Mouse (Mus musculus): ENCODE data around the gene Xpo4. TPM values are rescaled to one million over a fixed set of nuclear protein-coding genes. Genes with fewer than 3 reads are reported as not detected.

Gene Xpo4
- total RNA-seq, 1 experiment = 42.2 TPM

GRCm38 (mm10) chr14:57684579-57684978 is 19.3 kb upstream of the Xpo4 start:
- Histone ChIP-seq H3K4me1 (ENCODE audit: control insufficient read depth in 2 of 2, insufficient read depth in 2 of 2, low read length in 2 of 2, poor library complexity in 1 of 2) (no peaks in the 10 kb centered on the region), H3K4me3 (ENCODE audit: insufficient read depth in 1 of 2, low read depth in 1 of 2, low read length in 2 of 2, poor library complexity in 1 of 2, severe bottlenecking in 1 of 2) (no peak overlapping the region), H3K27ac (ENCODE audit: insufficient read depth, low read depth, low read length, poor library complexity, severe bottlenecking) (no peak overlapping the region), H3K36me3 (ENCODE audit: control insufficient read depth, insufficient read depth, low read length, poor library complexity, severe bottlenecking) (no peaks in the 10 kb centered on the region), H3K9me3 (ENCODE audit: control insufficient read depth, insufficient read depth, low read depth, low read length) (no peaks in the 10 kb centered on the region), H3K9ac (ENCODE audit: insufficient read depth, low read depth, low read length, poor library complexity, severe bottlenecking) (no peak overlapping the region)
- no peak for DNase-seq (ENCODE audit: low read depth, low spot score)
- in situ Hi-C loops (cut with MboI; ENCODE audit: low sequenced_read_pairs in 2 of 2, unreplicated experiment in 2 of 2) = loop anchor here in 1 of 2 experiments (25.0 kb wide), 1 partner anchor 228 kb away; no protein-coding TSS in a partner anchor
- TF ChIP-seq HCFC1 (IDR thresholded peaks at IDR 0.05; ENCODE audit: borderline replicate concordance, insufficient read depth, low read length) (no peak), MAFK (IDR thresholded peaks at IDR 0.05; ENCODE audit: insufficient read depth, low read depth, low read length) (no peak), ZNF384 (IDR thresholded peaks at IDR 0.05; ENCODE audit: low read depth, low read length) (no peak), CHD2 (IDR thresholded peaks at IDR 0.05; ENCODE audit: low read depth, low read length) (no peak), ZC3H11A (IDR thresholded peaks at IDR 0.05; ENCODE audit: borderline replicate concordance, low read depth, low read length) (peak; percentile 56; the same call in 1 of the 2 replicates)

DNA sequence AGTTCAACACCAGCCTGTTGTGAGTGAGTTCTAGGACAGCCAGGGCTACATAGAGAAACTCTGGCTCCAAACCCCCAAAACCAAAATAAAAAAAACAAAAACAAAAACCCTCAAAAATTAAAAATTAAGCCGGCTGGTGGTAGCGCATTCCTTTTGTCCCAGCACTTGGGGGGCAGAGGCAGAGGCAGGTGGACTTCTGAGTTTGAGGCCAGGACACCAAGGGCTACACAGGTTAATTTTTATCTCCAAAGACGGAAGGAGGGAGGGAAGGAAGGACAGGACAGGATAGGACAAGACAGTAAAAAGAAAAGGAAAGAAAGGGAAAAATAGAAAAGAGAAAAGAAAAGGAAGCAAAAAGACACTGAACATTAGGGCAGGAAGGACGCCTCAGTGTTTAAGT is 17.5 kb upstream of the Xpo4 start:
- no peaks in the 10 kb centered on the region for H3K4me1 ChIP-seq (ENCODE audit: control insufficient read depth in 2 of 2, insufficient read depth in 2 of 2, low read length in 2 of 2, poor library complexity in 1 of 2)
- no peak overlapping the region for H3K4me3 ChIP-seq (ENCODE audit: insufficient read depth in 1 of 2, low read depth in 1 of 2, low read length in 2 of 2, poor library complexity in 1 of 2, severe bottlenecking in 1 of 2)
- no peak for DNase-seq (ENCODE audit: low read depth, low spot score)
- TF ChIP-seq ZNF384 (IDR thresholded peaks at IDR 0.05; ENCODE audit: low read depth, low read length) = no peak
- TF ChIP-seq ZC3H11A (IDR thresholded peaks at IDR 0.05; ENCODE audit: borderline replicate concordance, low read depth, low read length) = no peak
- no peak for TF ChIP-seq MAFK (IDR thresholded peaks at IDR 0.05; ENCODE audit: insufficient read depth, low read depth, low read length)
- no peak for TF ChIP-seq CHD2 (IDR thresholded peaks at IDR 0.05; ENCODE audit: low read depth, low read length)
- TF ChIP-seq HCFC1 (IDR thresholded peaks at IDR 0.05; ENCODE audit: borderline replicate concordance, insufficient read depth, low read length) = no peak
- H3K9ac ChIP-seq (ENCODE audit: insufficient read depth, low read depth, low read length, poor library complexity, severe bottlenecking) = no peak overlapping the region
- no peaks in the 10 kb centered on the region for H3K9me3 ChIP-seq (ENCODE audit: control insufficient read depth, insufficient read depth, low read depth, low read length)
- no peak overlapping the region for H3K27ac ChIP-seq (ENCODE audit: insufficient read depth, low read depth, low read length, poor library complexity, severe bottlenecking)
- in situ Hi-C loops (cut with MboI; ENCODE audit: low sequenced_read_pairs in 2 of 2, unreplicated experiment in 2 of 2) = loop anchor here in 1 of 2 experiments (25.0 kb wide), 1 partner anchor 230 kb away; no protein-coding TSS in a partner anchor
- no peaks in the 10 kb centered on the region for H3K36me3 ChIP-seq (ENCODE audit: control insufficient read depth, insufficient read depth, low read length, poor library complexity, severe bottlenecking)

GRCm38 (mm10) chr14:57679958-57680535 is 14.8 kb upstream of the Xpo4 start:
- Histone ChIP-seq H3K9me3 (ENCODE audit: control insufficient read depth, insufficient read depth, low read depth, low read length) (no peaks in the 10 kb centered on the region), H3K9ac (ENCODE audit: insufficient read depth, low read depth, low read length, poor library complexity, severe bottlenecking) (no peak overlapping the region), H3K4me1 (ENCODE audit: control insufficient read depth in 2 of 2, insufficient read depth in 2 of 2, low read length in 2 of 2, poor library complexity in 1 of 2) (peaks cover 0 to 2% of the 10 kb centered on the region in 2 experiments; a peak in 1 of 4 replicates), H3K27ac (ENCODE audit: insufficient read depth, low read depth, low read length, poor library complexity, severe bottlenecking) (no peak overlapping the region), H3K4me3 (ENCODE audit: insufficient read depth in 1 of 2, low read depth in 1 of 2, low read length in 2 of 2, poor library complexity in 1 of 2, severe bottlenecking in 1 of 2) (no peak overlapping the region), H3K36me3 (ENCODE audit: control insufficient read depth, insufficient read depth, low read length, poor library complexity, severe bottlenecking) (no peaks in the 10 kb centered on the region)
- TF ChIP-seq ZC3H11A (IDR thresholded peaks at IDR 0.05; ENCODE audit: borderline replicate concordance, low read depth, low read length) (peak; percentile 66), CHD2 (IDR thresholded peaks at IDR 0.05; ENCODE audit: low read depth, low read length) (no peak), ZNF384 (IDR thresholded peaks at IDR 0.05; ENCODE audit: low read depth, low read length) (peak; percentile 76; the same call in 1 of the 2 replicates)
- DNase-seq (ENCODE audit: low read depth, low spot score) = peak; percentile 88
- in situ Hi-C loops (cut with MboI; ENCODE audit: low sequenced_read_pairs in 2 of 2, unreplicated experiment in 2 of 2) = loop anchor here in 1 of 2 experiments (25.0 kb wide), 1 partner anchor 232 kb away; no protein-coding TSS in a partner anchor

DNA sequence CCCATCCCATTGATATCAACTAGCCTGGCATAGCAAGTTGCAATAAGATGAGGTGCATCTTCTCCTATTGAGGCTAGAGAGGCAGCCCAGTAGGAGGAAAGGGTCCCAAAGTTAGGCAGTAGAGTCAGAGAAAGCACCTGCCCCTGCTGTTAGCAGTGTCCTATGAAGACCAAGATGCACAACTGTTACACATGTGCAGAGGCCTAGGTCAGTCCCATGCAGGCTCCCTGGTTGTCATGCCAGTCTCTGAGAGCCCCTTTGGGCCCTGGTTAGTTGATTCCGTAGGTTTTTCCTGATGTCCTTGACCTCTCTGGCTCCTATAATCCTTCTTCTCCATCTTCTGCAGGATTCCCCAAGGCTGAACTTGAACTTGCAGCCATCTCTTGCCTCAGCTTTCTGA is 14.3 kb upstream of the Xpo4 start:
- TF ChIP-seq MAFK (IDR thresholded peaks at IDR 0.05; ENCODE audit: insufficient read depth, low read depth, low read length) (no peak), CHD2 (IDR thresholded peaks at IDR 0.05; ENCODE audit: low read depth, low read length) (no peak), ZC3H11A (IDR thresholded peaks at IDR 0.05; ENCODE audit: borderline replicate concordance, low read depth, low read length) (no peak), HCFC1 (IDR thresholded peaks at IDR 0.05; ENCODE audit: borderline replicate concordance, insufficient read depth, low read length) (no peak), ZNF384 (IDR thresholded peaks at IDR 0.05; ENCODE audit: low read depth, low read length) (no peak)
- Histone ChIP-seq H3K4me3 (ENCODE audit: insufficient read depth in 1 of 2, low read depth in 1 of 2, low read length in 2 of 2, poor library complexity in 1 of 2, severe bottlenecking in 1 of 2) (no peak overlapping the region), H3K4me1 (ENCODE audit: control insufficient read depth in 2 of 2, insufficient read depth in 2 of 2, low read length in 2 of 2, poor library complexity in 1 of 2) (peaks cover 0 to 2% of the 10 kb centered on the region in 2 experiments; a peak in 1 of 4 replicates), H3K9ac (ENCODE audit: insufficient read depth, low read depth, low read length, poor library complexity, severe bottlenecking) (no peak overlapping the region), H3K27ac (ENCODE audit: insufficient read depth, low read depth, low read length, poor library complexity, severe bottlenecking) (no peak overlapping the region), H3K36me3 (ENCODE audit: control insufficient read depth, insufficient read depth, low read length, poor library complexity, severe bottlenecking) (no peaks in the 10 kb centered on the region), H3K9me3 (ENCODE audit: control insufficient read depth, insufficient read depth, low read depth, low read length) (no peaks in the 10 kb centered on the region)
- no peak for DNase-seq (ENCODE audit: low read depth, low spot score)
- in situ Hi-C loops (cut with MboI; ENCODE audit: low sequenced_read_pairs in 2 of 2, unreplicated experiment in 2 of 2) = loop anchor here in 1 of 2 experiments (25.0 kb wide), 1 partner anchor 233 kb away; no protein-coding TSS in a partner anchor

Data from ES-E14 (cell line).